ENCODE assay signal across 8 mouse cellular contexts in genomic region chr3:108911081-108911547, GRCm38 (mm10). TPM values are rescaled to one million over a fixed set of nuclear protein-coding genes. Genes with fewer than 3 reads are reported as not detected.
DNase-seq lines count a peak whose midpoint lies in the region; ATAC-seq and TF ChIP-seq lines count a peak whose summit lies in the region.

No protein-coding gene starts in this region.

- H3K27ac ChIP-seq in heart, embryonic 14.5 days (replicated peaks in 1 of 2; ENCODE audit: control insufficient read depth in 1 of 2, insufficient read depth in 1 of 2, low read depth in 2 of 2, low read length in 2 of 2): peak overlapping the region; percentile 98 to 99
- H3K27ac ChIP-seq in thymus, adult 2 months (ENCODE audit: control insufficient read depth, insufficient read depth, low read length): peak overlapping the region; percentile 86

- DNase-seq in CD4-positive helper T cell, adult 2 months (ENCODE audit: low read depth, low spot score): peak; percentile 95
- DNase-seq in adrenal gland, postnatal 4 days (ENCODE audit: low spot score in 2 of 2): peak; percentile 23 to 40
- DNase-seq in kidney, postnatal 36 days: peak; percentile 56 to 73
- DNase-seq in lung, adult 2 months: peak; percentile 61
- DNase-seq in thymus, adult 2 months: peak; percentile 88

- TF ChIP-seq CTCF in lung, adult 2 months (IDR thresholded peaks at IDR 0.05; ENCODE audit: insufficient read depth, low read length): peak; percentile 41; the same call in 1 of the 2 replicates
- TF ChIP-seq CTCF in thymus, adult 2 months (IDR thresholded peaks at IDR 0.05; ENCODE audit: borderline replicate concordance, control insufficient read depth, extremely low read depth, insufficient read depth, low read length, poor library complexity): peak; percentile 70; the same call in 1 of the 2 replicates

- TF ChIP-seq POLR2A in lung, adult 2 months (IDR thresholded peaks at IDR 0.05; ENCODE audit: borderline replicate concordance, extremely low read depth, low read depth, low read length): no peak
- TF ChIP-seq POLR2A in thymus, adult 2 months (IDR thresholded peaks at IDR 0.05; ENCODE audit: control insufficient read depth, extremely low read depth, insufficient read depth, low read length, poor library complexity): no peak

- H3K4me2 ChIP-seq in heart, embryonic 14.5 days (ENCODE audit: low read length): peak overlapping the region; percentile 96

- H3K9me3 ChIP-seq in heart, embryonic 14.5 days (ENCODE audit: control insufficient read depth, low read length): no peaks in the 10 kb centered on the region

- H3K4me1 ChIP-seq in heart, embryonic 14.5 days (ENCODE audit: control insufficient read depth in 2 of 2, insufficient read depth in 2 of 2, low read length in 2 of 2): peaks cover 2 to 8% of the 10 kb centered on the region in 2 experiments; a peak in 3 of 4 replicates
- H3K4me1 ChIP-seq in lung, adult 2 months (ENCODE audit: control insufficient read depth, insufficient read depth, low read length): peaks cover 12% of the 10 kb centered on the region
- H3K4me1 ChIP-seq in thymus, adult 2 months (replicated peaks; ENCODE audit: control insufficient read depth, insufficient read depth, low read length): peaks cover 2% of the 10 kb centered on the region; the same call in 1 of the 2 replicates

- peak overlapping the region; percentile 96 for H3K9ac ChIP-seq in heart, embryonic 14.5 days (ENCODE audit: low read length)

- H3K27me3 ChIP-seq in heart, embryonic 14.5 days (ENCODE audit: control insufficient read depth, insufficient read depth, low read length): no peaks in the 10 kb centered on the region
- H3K27me3 ChIP-seq in thymus, adult 2 months (ENCODE audit: control insufficient read depth, insufficient read depth, low read length): no peaks in the 10 kb centered on the region

- peak overlapping the region; percentile 88 to 95 for H3K4me3 ChIP-seq in heart, embryonic 14.5 days (ENCODE audit: control insufficient read depth in 1 of 2, insufficient read depth in 1 of 2, low read depth in 1 of 2, low read length in 2 of 2)
- H3K4me3 ChIP-seq in lung, adult 2 months (replicated peaks; ENCODE audit: extremely low read depth, low read depth, low read length): peak overlapping the region; percentile 89
- peak overlapping the region; percentile 76 for H3K4me3 ChIP-seq in thymus, adult 2 months (ENCODE audit: control insufficient read depth, insufficient read depth, low read length)

- 0% methylated on average over 42 of the region's 44 CpGs for WGBS in heart, embryonic 14.5 days
- under 1% methylated on average over 44 of the region's 44 CpGs for WGBS in lung, adult 2 months
- under 1% methylated on average over 44 of the region's 44 CpGs for WGBS in thymus, adult 2 months

- ATAC-seq in erythroid progenitor cell, adult 5-6 weeks (replicated peaks; ENCODE audit: low FRiP score, poor library complexity, severe bottlenecking): peak; percentile 68
- ATAC-seq in heart, embryonic 14.5 days (ENCODE audit: insufficient number of reproducible peaks, insufficient read depth, low FRiP score, low read depth): peak; percentile 84
- peak; percentile 78 for ATAC-seq in neutrophil, adult 5-6 weeks (ENCODE audit: extremely low read depth, insufficient number of reproducible peaks, low FRiP score, poor library complexity, severe bottlenecking)

- peaks cover 25% of the 10 kb centered on the region for H3K36me3 ChIP-seq in heart, embryonic 14.5 days (ENCODE audit: control insufficient read depth, insufficient read depth, low read length)
- H3K36me3 ChIP-seq in thymus, adult 2 months (ENCODE audit: control insufficient read depth, insufficient read depth, low read length): peaks cover 25% of the 10 kb centered on the region

RNA-seq across cellular contexts. Expression of gene Prpf38b, which starts 0.4 kb away (rescaled TPM):
- total RNA-seq in adrenal gland, postnatal 4 days (2021): 10 to 100 TPM; 80.4 to 83.0 TPM
- 106 and 128 TPM in 2 replicates for total RNA-seq in erythroid progenitor cell, adult 5-6 weeks (2015; ENCODE audit: low replicate concordance)
- 197 and 285 TPM in 2 replicates for total RNA-seq in erythroid progenitor cell, adult 5-6 weeks (2017; ENCODE audit: low replicate concordance)
- 37.5 and 47.5 TPM in 2 replicates for polyA plus RNA-seq in heart, embryonic 14.5 days (2014; fragmentation: Nextera tagmentation; extraction: Ambion mirVana)
- polyA plus RNA-seq in lung, adult 2 months (2012; rRNA removed): 48.9 and 64.0 TPM in 2 replicates
- 333 and 503 TPM in 2 replicates for total RNA-seq in neutrophil, adult 5-6 weeks (2017)
- 141 and 181 TPM in 2 replicates for polyA plus RNA-seq in thymus, adult 2 months (2012; rRNA removed)

RNA-seq across cellular contexts. Expression of gene Fndc7, which starts 21.3 kb away (rescaled TPM):
- total RNA-seq in adrenal gland, postnatal 4 days (2021): 1 to 10 TPM; 1.5 to 1.7 TPM
- not detected in 2 replicates for total RNA-seq in erythroid progenitor cell, adult 5-6 weeks (2015; ENCODE audit: low replicate concordance)
- total RNA-seq in erythroid progenitor cell, adult 5-6 weeks (2017; ENCODE audit: low replicate concordance): not detected in 2 replicates
- polyA plus RNA-seq in heart, embryonic 14.5 days (2014; fragmentation: Nextera tagmentation; extraction: Ambion mirVana): 0.05 and 0.20 TPM in 2 replicates
- 1.3 and 1.7 TPM in 2 replicates for polyA plus RNA-seq in lung, adult 2 months (2012; rRNA removed)
- 0.47 and 0.74 TPM in 2 replicates for total RNA-seq in neutrophil, adult 5-6 weeks (2017)
- 3.4 and 3.5 TPM in 2 replicates for polyA plus RNA-seq in thymus, adult 2 months (2012; rRNA removed)

RNA-seq across cellular contexts. Expression of gene Henmt1, which starts 28.6 kb away (rescaled TPM):
- under 1 TPM in 1 of 2 experiments, not detected in 1; 0.20 TPM for total RNA-seq in adrenal gland, postnatal 4 days (2021)
- total RNA-seq in erythroid progenitor cell, adult 5-6 weeks (2015; ENCODE audit: low replicate concordance): not detected in 2 replicates
- not detected in 2 replicates for total RNA-seq in erythroid progenitor cell, adult 5-6 weeks (2017; ENCODE audit: low replicate concordance)
- polyA plus RNA-seq in heart, embryonic 14.5 days (2014; fragmentation: Nextera tagmentation; extraction: Ambion mirVana): not detected in 2 replicates
- 0.19 TPM in 1 of 2 replicates, not detected in the other for polyA plus RNA-seq in lung, adult 2 months (2012; rRNA removed)
- total RNA-seq in neutrophil, adult 5-6 weeks (2017): 0.37 TPM in 1 of 2 replicates, not detected in the other
- polyA plus RNA-seq in thymus, adult 2 months (2012; rRNA removed): 0.96 and 1.5 TPM in 2 replicates

RNA-seq across cellular contexts. Expression of gene Gm9857, which starts 29.1 kb away (rescaled TPM):
- not detected for total RNA-seq in adrenal gland, postnatal 4 days (2021)
- not detected in 2 replicates for total RNA-seq in erythroid progenitor cell, adult 5-6 weeks (2015; ENCODE audit: low replicate concordance)
- not detected in 2 replicates for total RNA-seq in erythroid progenitor cell, adult 5-6 weeks (2017; ENCODE audit: low replicate concordance)
- not detected in 2 replicates for polyA plus RNA-seq in heart, embryonic 14.5 days (2014; fragmentation: Nextera tagmentation; extraction: Ambion mirVana)
- not detected in 2 replicates for polyA plus RNA-seq in lung, adult 2 months (2012; rRNA removed)
- total RNA-seq in neutrophil, adult 5-6 weeks (2017): not detected in 2 replicates
- 2.4 and 3.1 TPM in 2 replicates for polyA plus RNA-seq in thymus, adult 2 months (2012; rRNA removed)

Comparison
In these comparisons a context has a peak if more than half of its experiments do, and no peak if none do; other contexts are left out.
1. Peak in every context shown above with its lines: DNase-seq, ATAC-seq, H3K4me3 ChIP-seq and H3K27ac ChIP-seq.
2. DNase-seq: peak in every context shown above with its lines; median percentile 95 in CD4-positive helper T cell, adult 2 months; 88 in thymus, adult 2 months; 64 in kidney, postnatal 36 days; 61 in lung, adult 2 months; 32 in adrenal gland, postnatal 4 days.